Mouse (Mus musculus) heart, embryonic 10.5 days (tissue): ENCODE measurements around the gene Sbpl. TPM values are rescaled to one million over a fixed set of nuclear protein-coding genes. Genes with fewer than 3 reads are reported as not detected.

Experiments
- DNase-seq: peaks from one replicate; pipeline ENCODE4 v3.0.0-alpha.2; 2017; ENCODE audit warnings: low spot score
- H3K27ac ChIP-seq: fragments of 300-500 bp; sonication (generic); 2 replicates; pipeline ENCODE4 v1.5.1; 2016; ENCODE audit warnings: mild to moderate bottlenecking
- H3K27me3 ChIP-seq: fragments of 300-500 bp; sonication (generic); 2 replicates; pipeline ENCODE4 v1.6.1; 2016; ENCODE audit warnings: mild to moderate bottlenecking; ENCODE audit not compliant: poor library complexity, insufficient read depth, severe bottlenecking
- H3K36me3 ChIP-seq: fragments of 300-500 bp; sonication (generic); 2 replicates; pipeline ENCODE4 v1.6.1; 2016; ENCODE audit warnings: mild to moderate bottlenecking, moderate library complexity
- H3K4me1 ChIP-seq: fragments of 300-500 bp; sonication (generic); 2 replicates; pipeline ENCODE4 v1.6.1; 2016; ENCODE audit warnings: mild to moderate bottlenecking
- H3K4me3 ChIP-seq: fragments of 300-500 bp; sonication (generic); 2 replicates; pipeline ENCODE4 v1.5.1; 2016; ENCODE audit warnings: mild to moderate bottlenecking, moderate library complexity
- H3K9me3 ChIP-seq: fragments of 300-500 bp; sonication (generic); 2 replicates; pipeline ENCODE4 v1.6.1; 2016; ENCODE audit warnings: mild to moderate bottlenecking, moderate library complexity
- whole genome bisulfite sequencing: fragments of 180-500 bp; shearing (Covaris S2); methylation state at CpG from one replicate; pipeline ENCODE4 v1.1.7; 2016; 5-methylcytosine and 5-hydroxymethylcytosine counted together
- polyA plus RNA-seq: library from polyadenylated mRNA; unstranded; fragments of >200 nt; fragmentation: Nextera tagmentation; extraction: Ambion mirVana; gene quantifications from 2 replicates; pipeline ENCODE4 v1.2.1, GENCODE M21; 2016

Sbpl gene
- polyA plus RNA-seq = not detected in 2 replicates

GRCm38 (mm10) chr17:23955174-23955573 lies at the start of gene Sbpl:
Sbpl (minus strand) TSS chr17:23955274.
- 69% methylated on average over 5 of the region's 5 CpGs for WGBS
- Histone ChIP-seq H3K27ac (no peak within 1 kb of the TSS), H3K4me3 (no peak within 1 kb of the TSS), H3K27me3 (peaks cover 6% of the 10 kb centered on the region; the same call in 1 of the 2 replicates), H3K36me3 (no peaks in the 10 kb centered on the region), H3K9me3 (no peaks in the 10 kb centered on the region), H3K4me1 (no peaks in the 10 kb centered on the region; the same call in none of the 2 replicates)
- no peak for DNase-seq

DNA sequence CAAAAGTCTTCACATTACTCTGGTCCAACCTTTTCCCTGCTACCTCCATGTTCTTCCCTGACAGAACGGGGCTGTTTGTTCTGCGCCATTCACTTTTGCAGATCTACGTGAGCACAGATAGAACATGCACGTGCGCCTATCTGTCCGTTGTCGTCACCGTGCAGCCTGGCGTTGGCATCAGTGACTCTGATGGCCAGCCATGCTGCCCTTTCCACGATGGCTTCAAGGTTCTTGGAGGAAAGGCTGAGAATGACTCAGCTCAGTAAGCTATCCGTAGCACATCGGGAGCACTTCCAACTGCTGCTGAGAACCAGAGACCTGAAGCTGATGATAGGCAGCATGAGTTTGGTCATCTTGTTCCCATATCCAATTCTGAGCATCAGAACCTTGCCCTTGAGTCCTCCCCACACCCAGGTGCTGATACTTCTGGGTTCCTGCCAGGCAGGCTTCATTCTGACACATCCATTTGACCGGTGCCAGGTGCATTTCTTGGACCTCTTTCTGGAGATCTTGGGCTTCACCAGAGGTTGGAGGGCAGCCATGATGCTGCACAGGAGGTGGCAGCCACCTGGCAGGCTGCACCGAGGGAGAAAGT lies 49.1 kb upstream of the Sbpl start:
- no peak for DNase-seq
- peaks cover 14% of the 10 kb centered on the region; the same call in 1 of the 2 replicates for H3K4me1 ChIP-seq
- 82% methylated on average over 14 of the region's 14 CpGs for WGBS
- H3K4me3 ChIP-seq = no peak overlapping the region
- H3K27me3 ChIP-seq = peaks cover 10% of the 10 kb centered on the region; the same call in 1 of the 2 replicates
- no peaks in the 10 kb centered on the region for H3K36me3 ChIP-seq
- no peak overlapping the region for H3K27ac ChIP-seq
- H3K9me3 ChIP-seq = no peaks in the 10 kb centered on the region

DNA sequence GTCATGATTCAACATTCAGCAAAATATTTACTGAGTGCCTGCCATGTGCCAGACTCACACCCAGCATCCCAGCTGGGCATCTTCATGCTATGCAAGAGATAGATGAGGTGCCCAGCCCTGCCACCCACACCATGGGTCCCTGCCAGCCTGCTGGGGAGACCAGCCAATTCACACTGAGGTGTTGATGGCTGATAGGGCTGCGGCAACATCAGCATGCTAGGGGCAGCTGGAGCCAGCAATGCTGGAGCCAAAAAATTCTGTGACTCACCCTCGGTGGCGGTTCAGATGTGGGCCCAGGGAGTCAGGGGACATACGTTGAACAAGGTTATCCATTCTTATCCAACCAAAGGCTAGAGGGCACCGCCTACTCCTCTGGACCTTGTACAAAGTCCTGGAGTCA lies 45.3 kb upstream of the Sbpl start:
- Histone ChIP-seq H3K4me3 (no peak overlapping the region), H3K27me3 (peaks cover 30% of the 10 kb centered on the region; the same call in 1 of the 2 replicates), H3K36me3 (no peaks in the 10 kb centered on the region), H3K9me3 (no peaks in the 10 kb centered on the region), H3K27ac (no peak overlapping the region), H3K4me1 (peaks cover 22% of the 10 kb centered on the region)
- WGBS = 23% methylated on average over 5 of the region's 5 CpGs
- no peak for DNase-seq

DNA sequence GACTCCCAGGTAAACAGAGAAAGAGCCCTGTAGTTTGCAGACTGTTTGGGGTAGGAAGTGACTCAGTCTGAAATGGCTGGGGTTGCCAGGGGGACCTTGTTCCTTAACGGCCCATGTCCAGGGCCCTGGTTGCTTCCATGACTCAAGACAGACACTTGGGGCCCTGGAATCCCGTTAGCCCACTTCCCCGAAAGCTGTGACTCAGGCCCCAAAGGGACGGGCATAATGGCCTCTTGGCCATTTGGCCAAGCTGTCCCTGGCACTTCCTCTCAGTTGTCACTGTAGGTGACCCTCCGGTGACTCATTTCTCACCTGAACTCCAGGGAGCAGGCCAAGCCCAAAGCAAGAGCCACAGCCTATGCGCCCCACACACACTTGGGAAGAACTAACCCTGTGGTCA lies 43.3 kb upstream of the Sbpl start:
- Histone ChIP-seq H3K36me3 (no peaks in the 10 kb centered on the region), H3K4me1 (peaks cover 28% of the 10 kb centered on the region), H3K27ac (no peak overlapping the region), H3K9me3 (no peaks in the 10 kb centered on the region), H3K27me3 (peaks cover 40% of the 10 kb centered on the region), H3K4me3 (no peak overlapping the region)
- 50% methylated on average over 6 of the region's 6 CpGs for WGBS
- no peak for DNase-seq

DNA sequence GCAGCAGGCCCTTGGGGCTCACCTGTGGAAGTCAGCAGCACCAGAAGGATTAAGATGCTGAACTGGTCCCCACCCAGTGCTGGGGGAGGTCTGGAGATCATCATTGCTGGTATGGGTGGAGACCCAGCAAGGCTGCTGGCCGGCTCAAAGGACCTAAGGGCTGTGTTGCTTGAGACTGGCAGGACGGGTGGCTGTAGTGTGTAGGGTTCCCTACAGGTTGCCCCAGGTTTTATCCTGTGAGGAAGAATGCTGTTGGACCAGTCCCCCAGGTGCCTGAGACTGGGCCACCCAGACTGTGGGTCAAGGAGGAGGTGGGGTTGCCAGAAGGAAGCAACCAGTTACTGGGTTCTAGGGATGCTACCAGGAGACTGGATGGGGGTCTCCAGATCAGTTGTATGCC lies 42.8 kb upstream of the Sbpl start, which contains the start of gene Prss22:
Gene Prss22 (minus strand): TSS at position 200 of the 400 bp plus-strand sequence.
- no peaks in the 10 kb centered on the region for H3K36me3 ChIP-seq
- no peaks in the 10 kb centered on the region for H3K9me3 ChIP-seq
- 55% methylated on average over 2 of the region's 2 CpGs for WGBS
- H3K27ac ChIP-seq = peak within 1 kb of the TSS; percentile 19; the same call in 1 of the 2 replicates
- peaks cover 40% of the 10 kb centered on the region for H3K27me3 ChIP-seq
- H3K4me3 ChIP-seq = no peak within 1 kb of the TSS
- peaks cover 32% of the 10 kb centered on the region for H3K4me1 ChIP-seq
- DNase-seq = no peak

- Histone ChIP-seq H3K4me3 (no peak overlapping the region), H3K4me1 (peaks cover 34% of the 10 kb centered on the region), H3K27ac (no peak overlapping the region), H3K27me3 (peaks cover 47% of the 10 kb centered on the region), H3K36me3 (no peaks in the 10 kb centered on the region), H3K9me3 (no peaks in the 10 kb centered on the region)
- no peak for DNase-seq
- 46% methylated on average over 1 of the region's 1 CpGs for WGBS
These were observed 40.3 kb upstream of the Sbpl start for GRCm38 (mm10) chr17:23995421-23995820.

- H3K36me3 ChIP-seq = no peaks in the 10 kb centered on the region
- H3K27ac ChIP-seq = no peak overlapping the region
- H3K9me3 ChIP-seq = no peaks in the 10 kb centered on the region
- peaks cover 50% of the 10 kb centered on the region for H3K27me3 ChIP-seq
- peaks cover 27% of the 10 kb centered on the region for H3K4me1 ChIP-seq
- WGBS = 74% methylated on average over 7 of the region's 7 CpGs
- DNase-seq = no peak
- H3K4me3 ChIP-seq = no peak overlapping the region
These were observed 39.6 kb upstream of the Sbpl start for GRCm38 (mm10) chr17:23994667-23995066.

DNA sequence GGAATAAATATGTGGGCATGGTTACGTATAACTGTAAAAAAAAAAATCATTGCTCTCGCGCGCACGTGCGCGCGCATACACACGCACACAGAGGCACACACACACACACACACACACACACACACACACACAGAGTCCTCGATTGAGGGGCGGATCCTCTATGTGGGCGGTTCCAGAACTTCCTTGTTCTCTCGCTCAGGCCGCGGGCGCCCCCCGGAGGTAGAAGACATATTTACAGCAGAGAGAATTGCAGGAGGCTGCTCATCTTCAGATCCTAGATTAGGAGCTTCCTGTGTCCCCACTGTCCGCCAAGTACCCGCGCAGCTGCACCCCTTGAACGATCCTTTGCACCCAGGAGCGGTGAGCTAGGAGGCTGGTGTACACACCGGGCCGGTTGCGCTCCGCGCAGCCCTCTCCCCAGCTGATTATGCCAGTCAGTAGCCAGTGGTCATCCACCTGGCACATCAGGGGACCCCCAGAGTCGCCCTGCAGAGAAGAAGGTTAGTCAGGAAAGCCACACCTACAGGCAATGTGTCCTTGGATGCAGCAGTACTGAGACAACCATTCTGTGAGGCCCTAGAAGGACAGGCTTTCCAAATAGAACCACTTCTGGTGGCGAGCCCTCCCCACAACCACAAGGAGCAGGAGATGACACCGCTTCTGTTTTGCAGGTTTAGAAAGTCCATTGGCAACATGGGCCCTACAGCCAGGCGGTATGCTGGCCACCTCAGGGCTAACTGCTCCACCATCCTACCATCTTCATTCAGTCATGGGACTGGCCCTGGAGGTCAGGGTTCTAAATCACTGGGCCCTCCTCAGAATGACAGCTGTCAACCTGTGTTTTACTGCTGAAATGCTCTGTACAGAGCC lies 38.7 kb upstream of the Sbpl start:
- Histone ChIP-seq H3K4me1 (peaks cover 22% of the 10 kb centered on the region), H3K4me3 (peak overlapping the region; percentile 37), H3K9me3 (no peaks in the 10 kb centered on the region), H3K27me3 (peaks cover 48% of the 10 kb centered on the region), H3K27ac (peak overlapping the region; percentile 62; the same call in 1 of the 2 replicates), H3K36me3 (no peaks in the 10 kb centered on the region)
- DNase-seq = peak; percentile 94
- 10% methylated on average over 31 of the region's 31 CpGs for WGBS

GRCm38 (mm10) chr17:23992789-23993553 lies 37.9 kb upstream of the Sbpl start:
- H3K27ac ChIP-seq = peak overlapping the region; percentile 62; the same call in 1 of the 2 replicates
- H3K9me3 ChIP-seq = no peaks in the 10 kb centered on the region
- 66% methylated on average over 9 of the region's 9 CpGs for WGBS
- peaks cover 42% of the 10 kb centered on the region for H3K27me3 ChIP-seq
- no peak for DNase-seq
- peaks cover 22% of the 10 kb centered on the region for H3K4me1 ChIP-seq
- peak overlapping the region; percentile 37 for H3K4me3 ChIP-seq
- H3K36me3 ChIP-seq = no peaks in the 10 kb centered on the region

- H3K4me3 ChIP-seq = no peak overlapping the region
- 37% methylated on average over 2 of the region's 2 CpGs for WGBS
- peaks cover 21% of the 10 kb centered on the region for H3K27me3 ChIP-seq
- H3K9me3 ChIP-seq = no peaks in the 10 kb centered on the region
- no peak overlapping the region for H3K27ac ChIP-seq
- no peak for DNase-seq
- no peaks in the 10 kb centered on the region for H3K36me3 ChIP-seq
- peaks cover 13% of the 10 kb centered on the region; the same call in 1 of the 2 replicates for H3K4me1 ChIP-seq
These were observed 34.7 kb upstream of the Sbpl start for GRCm38 (mm10) chr17:23989802-23990201.

DNA sequence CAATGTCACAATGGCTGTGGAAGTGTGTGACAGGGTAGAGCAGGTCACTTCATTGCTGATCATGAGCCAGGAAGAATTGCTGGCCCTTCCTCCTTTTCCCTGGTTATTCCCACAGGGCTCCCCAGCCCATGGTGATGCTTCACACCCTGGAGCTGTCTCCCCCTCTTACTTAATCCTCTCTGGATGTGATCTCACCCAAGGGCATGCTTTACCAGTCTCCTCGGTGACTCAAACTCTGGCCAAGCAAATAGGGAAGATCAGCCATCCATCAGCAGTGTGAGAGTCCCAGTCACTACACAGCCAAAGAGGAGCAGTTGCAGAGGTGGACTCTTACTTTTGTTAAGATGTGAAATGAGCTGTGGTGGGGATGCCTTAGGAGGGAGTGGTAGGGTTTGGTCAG lies 29.9 kb upstream of the Sbpl start:
- DNase-seq = no peak
- no peak overlapping the region for H3K4me3 ChIP-seq
- no peaks in the 10 kb centered on the region for H3K4me1 ChIP-seq
- no peaks in the 10 kb centered on the region for H3K9me3 ChIP-seq
- H3K36me3 ChIP-seq = no peaks in the 10 kb centered on the region
- 77% methylated on average over 1 of the region's 1 CpGs for WGBS
- H3K27me3 ChIP-seq = peaks cover 4% of the 10 kb centered on the region; the same call in 1 of the 2 replicates
- H3K27ac ChIP-seq = no peak overlapping the region

DNA sequence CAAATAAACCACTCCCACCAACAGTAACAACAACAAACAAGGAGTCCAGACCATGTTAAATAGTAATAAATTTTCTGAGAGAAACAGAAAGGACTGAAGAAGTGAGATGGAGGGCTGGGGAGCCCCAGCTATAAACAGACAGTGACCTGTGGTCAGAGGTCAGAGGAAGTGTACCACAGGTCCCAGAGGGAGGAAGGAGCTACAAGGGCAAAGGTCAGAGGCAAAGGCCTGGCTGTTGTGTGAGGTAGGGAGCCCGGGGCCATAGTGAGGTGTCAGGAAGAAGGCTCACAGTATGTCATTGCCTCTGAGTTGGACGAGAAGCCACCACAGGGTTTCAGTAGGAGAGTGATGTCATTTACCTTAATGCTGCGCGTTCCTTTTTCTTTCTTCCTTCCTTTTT lies 27.8 kb upstream of the Sbpl start:
- WGBS = 57% methylated on average over 4 of the region's 4 CpGs
- Histone ChIP-seq H3K4me3 (no peak overlapping the region), H3K4me1 (no peaks in the 10 kb centered on the region)

More for the DNA sequence above, 27.8 kb upstream of the Sbpl start:
- no peaks in the 10 kb centered on the region for H3K36me3 ChIP-seq
- H3K9me3 ChIP-seq = no peaks in the 10 kb centered on the region
- DNase-seq = no peak
- peaks cover 2% of the 10 kb centered on the region; the same call in 1 of the 2 replicates for H3K27me3 ChIP-seq
- no peak overlapping the region for H3K27ac ChIP-seq
